Mouse (Mus musculus): Measurements from ENCODE around the gene C530008M17Rik.

DNA sequence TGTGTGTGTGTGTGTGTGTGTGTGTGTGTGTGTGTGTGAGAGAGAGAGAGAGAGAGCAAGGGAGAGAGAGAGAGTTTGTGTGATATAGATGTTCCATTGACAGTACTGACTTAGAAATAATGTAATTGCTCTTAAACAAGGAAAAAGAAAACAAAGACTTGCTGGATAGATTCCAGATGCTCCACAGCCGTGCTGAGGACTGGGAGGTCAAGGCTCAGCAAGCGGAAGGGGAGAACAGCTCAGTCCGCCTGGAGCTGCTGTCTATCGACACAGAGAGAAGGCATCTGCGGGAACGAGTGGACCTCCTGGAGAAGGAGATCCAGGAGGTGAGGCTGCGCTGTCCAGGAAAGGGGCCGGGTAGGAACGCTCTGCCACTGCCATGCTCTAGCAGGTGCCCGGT is 22.3 kb upstream of the C530008M17Rik start:
- TF ChIP-seq POLR2A (IDR thresholded peaks at IDR 0.05; ENCODE audit: extremely low read depth, insufficient read depth, low read length), result no peak
- TF ChIP-seq CTCF (IDR thresholded peaks at IDR 0.05; ENCODE audit: extremely low read depth, insufficient read depth, low read length), result no peak

Data from cortical plate, adult 2 months (tissue).